Mouse (Mus musculus): ENCODE measurements around the gene Ruvbl1. TPM values are rescaled to one million over a fixed set of nuclear protein-coding genes. Genes with fewer than 3 reads are reported as not detected.

Gene Ruvbl1
- total RNA-seq (2021), result 10 to 100 TPM; 19.4 to 19.7 TPM
- long read RNA-seq, experiment 1, transcript Ruvbl1-201 (11 exons, 1,675 nt), result major isoform, 36 of 40 reads
- long read RNA-seq, experiment 1, partial matches to known transcripts, result 4 of 40 reads
- long read RNA-seq, experiment 1, other reads (novel, unspliced or antisense), result 0 of 40 reads
- long read RNA-seq, experiment 2, transcript Ruvbl1-201 (11 exons, 1,675 nt), result major isoform, 48 of 53 reads
- long read RNA-seq, experiment 2, partial matches to known transcripts, result 5 of 53 reads
- long read RNA-seq, experiment 2, other reads (novel, unspliced or antisense), result 0 of 53 reads

GRCm38 (mm10) chr6:88465181-88465920 is at the start of gene Ruvbl1:
TSS of gene Ruvbl1 (plus strand) at chr6:88465409.
- DNase-seq, result peak; percentile 77 to 87
- intact Hi-C loops (cut with DNase I), result no loop called here

GRCm38 (mm10) chr6:88416130-88416758 is 49.0 kb upstream of the Ruvbl1 start:
- intact Hi-C loops (cut with DNase I), result no loop called here

GRCm38 (mm10) chr6:88431202-88431601 is 34.0 kb upstream of the Ruvbl1 start:
- no peak for DNase-seq
- intact Hi-C loops (cut with DNase I), result loop anchor here (5.0 kb wide), 1 partner anchor 244 kb away; no protein-coding TSS in a partner anchor

More at GRCm38 (mm10) chr6:88416130-88416758, 49.0 kb upstream of the Ruvbl1 start:
- no peak for DNase-seq

GRCm38 (mm10) chr6:88435609-88436008 is 29.6 kb upstream of the Ruvbl1 start:
- intact Hi-C loops (cut with DNase I), result no loop called here
- DNase-seq, result no peak

GRCm38 (mm10) chr6:88439056-88439455 is 26.2 kb upstream of the Ruvbl1 start:
- no peak for DNase-seq
- intact Hi-C loops (cut with DNase I), result no loop called here

GRCm38 (mm10) chr6:88442551-88442950 is 22.7 kb upstream of the Ruvbl1 start:
- intact Hi-C loops (cut with DNase I), result no loop called here
- DNase-seq, result no peak

- DNase-seq, result no peak
- intact Hi-C loops (cut with DNase I), result no loop called here
Observed at GRCm38 (mm10) chr6:88443446-88443845, 21.8 kb upstream of the Ruvbl1 start.

- intact Hi-C loops (cut with DNase I), result no loop called here
- no peak for DNase-seq
Observed at GRCm38 (mm10) chr6:88444076-88444750, 21.0 kb upstream of the Ruvbl1 start.

GRCm38 (mm10) chr6:88445661-88446060 is 19.5 kb upstream of the Ruvbl1 start:
- intact Hi-C loops (cut with DNase I), result loop anchor here (1.0 kb wide), 1 partner anchor 19 kb away; no protein-coding TSS in a partner anchor

GRCm38 (mm10) chr6:88446063-88447002 is 18.9 kb upstream of the Ruvbl1 start, which contains the start of gene Eefsec:
TSS of gene Eefsec (minus strand) at chr6:88446539.
- DNase-seq, result peak; percentile 65 to 73
- intact Hi-C loops (cut with DNase I), result loop anchor here (1.0 kb wide), 1 partner anchor 18 kb away; no protein-coding TSS in a partner anchor

More at GRCm38 (mm10) chr6:88445661-88446060, 19.5 kb upstream of the Ruvbl1 start:
- DNase-seq, result no peak

- no peak for DNase-seq
- intact Hi-C loops (cut with DNase I), result no loop called here
Observed at GRCm38 (mm10) chr6:88447454-88447853, 17.8 kb upstream of the Ruvbl1 start.

- intact Hi-C loops (cut with DNase I), result no loop called here
- DNase-seq, result no peak
Observed at GRCm38 (mm10) chr6:88454545-88454944, 10.7 kb upstream of the Ruvbl1 start.

- intact Hi-C loops (cut with DNase I), result no loop called here
- no peak for DNase-seq
Observed at GRCm38 (mm10) chr6:88469878-88470277, 4.7 kb downstream of the Ruvbl1 start.

GRCm38 (mm10) chr6:88480421-88480820 is 15.2 kb downstream of the Ruvbl1 start:
- intact Hi-C loops (cut with DNase I), result no loop called here
- DNase-seq, result no peak

- intact Hi-C loops (cut with DNase I), result no loop called here
- DNase-seq, result no peak
Observed at GRCm38 (mm10) chr6:88483111-88483510, 17.9 kb downstream of the Ruvbl1 start.

- intact Hi-C loops (cut with DNase I), result no loop called here
- no peak for DNase-seq
Observed at GRCm38 (mm10) chr6:88483913-88484312, 18.7 kb downstream of the Ruvbl1 start.

- intact Hi-C loops (cut with DNase I), result no loop called here
- DNase-seq, result no peak
Observed at GRCm38 (mm10) chr6:88485378-88485777, 20.2 kb downstream of the Ruvbl1 start.

- intact Hi-C loops (cut with DNase I), result no loop called here
- no peak for DNase-seq
Observed at GRCm38 (mm10) chr6:88486893-88487292, 21.7 kb downstream of the Ruvbl1 start.

- intact Hi-C loops (cut with DNase I), result no loop called here
- no peak for DNase-seq
Observed at GRCm38 (mm10) chr6:88489026-88489425, 23.8 kb downstream of the Ruvbl1 start.

Data from gastrocnemius, postnatal 36 days (tissue).